Mouse (Mus musculus): Measurements from ENCODE around the gene Il5.
"Not testable (repeated sequence)": the region's sequence is repeated elsewhere in the genome, so short reads cannot be mapped to it uniquely, and the experiment has no call there.

GRCm38 (mm10) chr11:53758033-53758432, 37.4 kb downstream of the Il5 start:
- not testable (repeated sequence) for TF ChIP-seq EP300 (IDR thresholded peaks at IDR 0.05)
- peak; percentile 73 for TF ChIP-seq CTCF (IDR thresholded peaks at IDR 0.05)

Data from lung, postnatal 0 days (tissue).